Mouse (Mus musculus) heart, embryonic 10.5 days (tissue): ENCODE data around the gene Gm10053. TPM values are rescaled to one million over a fixed set of nuclear protein-coding genes. Genes with fewer than 3 reads are reported as not detected.

ENCODE experiments used
- DNase-seq: peaks from one replicate; pipeline ENCODE4 v3.0.0-alpha.2; 2017; ENCODE audit warnings: low spot score
- H3K27ac ChIP-seq: fragments of 300-500 bp; sonication (generic); 2 replicates; pipeline ENCODE4 v1.5.1; 2016; ENCODE audit warnings: mild to moderate bottlenecking
- H3K27me3 ChIP-seq: fragments of 300-500 bp; sonication (generic); 2 replicates; pipeline ENCODE4 v1.6.1; 2016; ENCODE audit warnings: mild to moderate bottlenecking; ENCODE audit not compliant: poor library complexity, insufficient read depth, severe bottlenecking
- H3K36me3 ChIP-seq: fragments of 300-500 bp; sonication (generic); 2 replicates; pipeline ENCODE4 v1.6.1; 2016; ENCODE audit warnings: mild to moderate bottlenecking, moderate library complexity
- H3K4me1 ChIP-seq: fragments of 300-500 bp; sonication (generic); 2 replicates; pipeline ENCODE4 v1.6.1; 2016; ENCODE audit warnings: mild to moderate bottlenecking
- H3K4me3 ChIP-seq: fragments of 300-500 bp; sonication (generic); 2 replicates; pipeline ENCODE4 v1.5.1; 2016; ENCODE audit warnings: mild to moderate bottlenecking, moderate library complexity
- H3K9me3 ChIP-seq: fragments of 300-500 bp; sonication (generic); 2 replicates; pipeline ENCODE4 v1.6.1; 2016; ENCODE audit warnings: mild to moderate bottlenecking, moderate library complexity
- WGBS: fragments of 180-500 bp; shearing (Covaris S2); methylation state at CpG from one replicate; pipeline ENCODE4 v1.1.7; 2016; 5-methylcytosine and 5-hydroxymethylcytosine counted together
- polyA plus RNA-seq: library from polyadenylated mRNA; unstranded; fragments of >200 nt; fragmentation: Nextera tagmentation; extraction: Ambion mirVana; gene quantifications from 2 replicates; pipeline ENCODE4 v1.2.1, GENCODE M21; 2016

The Gm10053 gene
- polyA plus RNA-seq, 1 experiment from 2014 or later, result 595 TPM

GRCm38 (mm10) chr19:24885504-24885903 is 10.0 kb downstream of the Gm10053 start:
- Histone ChIP-seq H3K27me3 (peaks cover 57% of the 10 kb centered on the region; the same call in 1 of the 2 replicates), H3K9me3 (no peaks in the 10 kb centered on the region), H3K36me3 (no peaks in the 10 kb centered on the region), H3K27ac (no peak overlapping the region), H3K4me1 (peaks cover 10% of the 10 kb centered on the region), H3K4me3 (peak overlapping the region; percentile 12; the same call in 1 of the 2 replicates)
- DNase-seq, result no peak
- 9% methylated on average over 5 of the region's 5 CpGs for WGBS

- Histone ChIP-seq H3K27ac (no peak overlapping the region), H3K36me3 (no peaks in the 10 kb centered on the region), H3K4me3 (no peak overlapping the region), H3K9me3 (no peaks in the 10 kb centered on the region), H3K4me1 (peaks cover 10% of the 10 kb centered on the region), H3K27me3 (peaks cover 65% of the 10 kb centered on the region; the same call in 1 of the 2 replicates)
- no peak for DNase-seq
- 69% methylated on average over 3 of the region's 3 CpGs for WGBS
Observed at GRCm38 (mm10) chr19:24886888-24887287, 11.4 kb downstream of the Gm10053 start.

- Histone ChIP-seq H3K9me3 (no peaks in the 10 kb centered on the region), H3K27ac (no peak overlapping the region), H3K27me3 (peaks cover 63% of the 10 kb centered on the region), H3K36me3 (no peaks in the 10 kb centered on the region), H3K4me3 (no peak overlapping the region), H3K4me1 (peaks cover 27% of the 10 kb centered on the region)
- DNase-seq, result peak; percentile 56
- WGBS, result 11% methylated on average over 4 of the region's 4 CpGs
Observed at GRCm38 (mm10) chr19:24896536-24896935, 21.1 kb downstream of the Gm10053 start.

GRCm38 (mm10) chr19:24897006-24897895 is 21.8 kb downstream of the Gm10053 start:
- Histone ChIP-seq H3K36me3 (no peaks in the 10 kb centered on the region), H3K9me3 (no peaks in the 10 kb centered on the region), H3K4me1 (peaks cover 27% of the 10 kb centered on the region), H3K4me3 (peak overlapping the region; percentile 52), H3K27me3 (peaks cover 71% of the 10 kb centered on the region), H3K27ac (no peak overlapping the region)
- WGBS, result 1% methylated on average over 57 of the region's 57 CpGs
- peak; percentile 73 for DNase-seq

- DNase-seq, result peak; percentile 73
- Histone ChIP-seq H3K27me3 (peaks cover 79% of the 10 kb centered on the region), H3K4me1 (peaks cover 27% of the 10 kb centered on the region), H3K4me3 (peak overlapping the region; percentile 52), H3K9me3 (no peaks in the 10 kb centered on the region), H3K27ac (no peak overlapping the region), H3K36me3 (no peaks in the 10 kb centered on the region)
- 2% methylated on average over 20 of the region's 20 CpGs for WGBS
Observed at GRCm38 (mm10) chr19:24897896-24898736, 22.6 kb downstream of the Gm10053 start.

- Histone ChIP-seq H3K9me3 (no peaks in the 10 kb centered on the region), H3K27me3 (peaks cover 88% of the 10 kb centered on the region), H3K4me1 (peaks cover 27% of the 10 kb centered on the region), H3K36me3 (no peaks in the 10 kb centered on the region), H3K4me3 (peak overlapping the region; percentile 61), H3K27ac (no peak overlapping the region)
- no peak for DNase-seq
- WGBS, result 4% methylated on average over 34 of the region's 34 CpGs
Observed at GRCm38 (mm10) chr19:24898737-24899577, 23.5 kb downstream of the Gm10053 start.

GRCm38 (mm10) chr19:24899578-24900544 is 24.4 kb downstream of the Gm10053 start:
- peaks cover 96% of the 10 kb centered on the region for H3K27me3 ChIP-seq
- H3K27ac ChIP-seq, result 0 out of 2 replicates have a peak overlapping the region, but pooled peaks have one; percentile 9
- H3K4me3 ChIP-seq, result peak overlapping the region; percentile 61
- peak; percentile 78 for DNase-seq
- H3K4me1 ChIP-seq, result peaks cover 27% of the 10 kb centered on the region
- WGBS, result under 1% methylated on average over 84 of the region's 84 CpGs
- H3K36me3 ChIP-seq, result no peaks in the 10 kb centered on the region
- no peaks in the 10 kb centered on the region for H3K9me3 ChIP-seq

- no peaks in the 10 kb centered on the region for H3K9me3 ChIP-seq
- H3K27ac ChIP-seq, result 0 out of 2 replicates have a peak within 1 kb of the TSS, but pooled peaks have one; percentile 9
- WGBS, result under 1% methylated on average over 27 of the region's 27 CpGs
- DNase-seq, result peak; percentile 47
- peaks cover 27% of the 10 kb centered on the region for H3K4me1 ChIP-seq
- H3K27me3 ChIP-seq, result peaks cover 94% of the 10 kb centered on the region
- H3K4me3 ChIP-seq, result peak within 1 kb of the TSS; percentile 61
- no peaks in the 10 kb centered on the region for H3K36me3 ChIP-seq
Observed at GRCm38 (mm10) chr19:24900581-24901220, 25.2 kb downstream of the Gm10053 start, which contains the start of gene Foxd4. TSS of gene Foxd4 (minus strand) at chr19:24901197.

GRCm38 (mm10) chr19:24901666-24902065 is 26.2 kb downstream of the Gm10053 start:
- no peaks in the 10 kb centered on the region for H3K36me3 ChIP-seq
- DNase-seq, result peak; percentile 45
- WGBS, result 13% methylated on average over 3 of the region's 3 CpGs

GRCm38 (mm10) chr19:24902256-24902655 is 26.8 kb downstream of the Gm10053 start:
- WGBS, result 4% methylated on average over 2 of the region's 2 CpGs
- no peaks in the 10 kb centered on the region for H3K9me3 ChIP-seq
- peak; percentile 19 for DNase-seq
- H3K4me3 ChIP-seq, result no peak overlapping the region
- no peak overlapping the region for H3K27ac ChIP-seq
- peaks cover 21% of the 10 kb centered on the region for H3K4me1 ChIP-seq
- peaks cover 83% of the 10 kb centered on the region for H3K27me3 ChIP-seq
- H3K36me3 ChIP-seq, result no peaks in the 10 kb centered on the region

More at GRCm38 (mm10) chr19:24901666-24902065, 26.2 kb downstream of the Gm10053 start:
- no peak overlapping the region for H3K27ac ChIP-seq
- H3K4me1 ChIP-seq, result peaks cover 27% of the 10 kb centered on the region
- H3K27me3 ChIP-seq, result peaks cover 86% of the 10 kb centered on the region
- H3K9me3 ChIP-seq, result no peaks in the 10 kb centered on the region
- H3K4me3 ChIP-seq, result no peak overlapping the region

GRCm38 (mm10) chr19:24902821-24903220 is 27.3 kb downstream of the Gm10053 start:
- Histone ChIP-seq H3K36me3 (no peaks in the 10 kb centered on the region), H3K4me1 (peaks cover 15% of the 10 kb centered on the region), H3K4me3 (no peak overlapping the region), H3K9me3 (no peaks in the 10 kb centered on the region), H3K27me3 (peaks cover 77% of the 10 kb centered on the region), H3K27ac (no peak overlapping the region)
- DNase-seq, result peak; percentile 56
- 47% methylated on average over 2 of the region's 2 CpGs for WGBS
